7 mouse cellular contexts compared by ENCODE assay signal in the genomic region with DNA sequence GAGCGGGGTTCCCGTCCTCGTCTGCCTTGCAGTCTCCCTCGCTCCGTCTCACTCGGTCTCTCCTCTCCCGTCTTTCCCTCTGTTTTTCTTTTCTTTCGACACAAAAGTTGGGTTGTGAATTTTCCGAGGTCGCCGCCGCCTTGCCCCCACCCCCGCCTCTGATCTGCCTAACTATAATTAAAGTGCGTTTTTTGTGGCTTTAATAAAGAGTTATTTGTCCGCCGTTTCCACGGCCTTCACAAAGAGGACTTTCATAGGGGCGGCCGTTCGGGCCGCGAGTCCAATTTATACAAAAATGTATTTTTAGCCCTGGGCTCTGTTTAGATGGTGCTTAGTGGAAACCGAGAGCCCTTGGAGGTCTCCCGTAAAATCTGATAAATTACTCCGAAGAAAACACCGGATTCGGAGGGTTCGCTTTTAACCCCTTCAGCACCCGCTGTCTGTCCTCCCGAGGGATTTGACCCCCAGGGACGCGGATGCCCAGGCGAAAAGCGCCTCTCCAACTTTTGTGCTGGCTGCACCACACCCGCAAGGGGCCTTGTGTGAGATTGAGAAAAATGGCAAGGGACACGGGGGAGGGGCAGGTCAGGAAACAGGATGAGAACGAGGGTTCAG. TPM values are rescaled to one million over a fixed set of nuclear protein-coding genes. Genes with fewer than 3 reads are reported as not detected.
DNase-seq lines count a peak whose midpoint lies in the region; ATAC-seq and TF ChIP-seq lines count a peak whose summit lies in the region.

No protein-coding gene starts in this region.

- no peak for ATAC-seq in embryonic facial prominence, embryonic 12.5 days (ENCODE audit: insufficient number of reproducible peaks, insufficient read depth, low FRiP score, low TSS enrichment)
- ATAC-seq in hindbrain, embryonic 11.5 days (ENCODE audit: low FRiP score): no peak
- ATAC-seq in cerebellum, adult (ENCODE audit: insufficient number of reproducible peaks, low FRiP score, low TSS enrichment): no peak

- TF ChIP-seq CTCF in ES-Bruce4 (IDR thresholded peaks at IDR 0.05; ENCODE audit: low read depth, low read length): no peak

- under 1% methylated on average over 37 of the region's 37 CpGs for WGBS in embryonic facial prominence, embryonic 12.5 days
- under 1% methylated on average over 37 of the region's 37 CpGs for WGBS in hindbrain, embryonic 11.5 days

- DNase-seq in hindbrain, embryonic 11.5 days (ENCODE audit: low spot score): no peak
- peak; percentile 38 for DNase-seq in lung, postnatal 10 days
- DNase-seq in cerebellum, adult 8-10 months: no peak
- DNase-seq in cerebellum, postnatal 25 days: no peak

- TF ChIP-seq EP300 in ES-Bruce4 (IDR thresholded peaks at IDR 0.05; ENCODE audit: insufficient read depth, low read depth, low read length): no peak

- H3K9ac ChIP-seq in ES-Bruce4 (ENCODE audit: low read depth, poor library complexity, severe bottlenecking): no peak overlapping the region
- peak overlapping the region; percentile 82 for H3K9ac ChIP-seq in embryonic facial prominence, embryonic 12.5 days
- H3K9ac ChIP-seq in hindbrain, embryonic 11.5 days (ENCODE audit: low read depth, low read length): peak overlapping the region; percentile 71

- peaks cover 48% of the 10 kb centered on the region for H3K27me3 ChIP-seq in ES-Bruce4 (ENCODE audit: control insufficient read depth, insufficient read depth, low read length, poor library complexity, severe bottlenecking)
- peaks cover 53% of the 10 kb centered on the region for H3K27me3 ChIP-seq in embryonic facial prominence, embryonic 12.5 days
- H3K27me3 ChIP-seq in hindbrain, embryonic 11.5 days (ENCODE audit: control insufficient read depth, insufficient read depth, low read length): peaks cover 84% of the 10 kb centered on the region

- no peaks in the 10 kb centered on the region for H3K36me3 ChIP-seq in ES-Bruce4 (ENCODE audit: control insufficient read depth, insufficient read depth, low read length, poor library complexity, severe bottlenecking)
- H3K36me3 ChIP-seq in embryonic facial prominence, embryonic 12.5 days: 0 out of 2 replicates have a peak, but pooled peaks cover 12% of the 10 kb centered on the region
- no peaks in the 10 kb centered on the region for H3K36me3 ChIP-seq in hindbrain, embryonic 11.5 days (ENCODE audit: control insufficient read depth, insufficient read depth, low read length)

- no peaks in the 10 kb centered on the region for H3K9me3 ChIP-seq in ES-Bruce4 (replicated peaks; ENCODE audit: control insufficient read depth, insufficient read depth, low read length, poor library complexity, severe bottlenecking)
- no peaks in the 10 kb centered on the region for H3K9me3 ChIP-seq in embryonic facial prominence, embryonic 12.5 days
- no peaks in the 10 kb centered on the region for H3K9me3 ChIP-seq in hindbrain, embryonic 11.5 days (ENCODE audit: control insufficient read depth, low read length)

- H3K4me3 ChIP-seq in ES-Bruce4 (ENCODE audit: low read depth, low read length): 0 out of 2 replicates have a peak overlapping the region, but pooled peaks have one; percentile 21
- peak overlapping the region; percentile 69 for H3K4me3 ChIP-seq in embryonic facial prominence, embryonic 12.5 days
- H3K4me3 ChIP-seq in hindbrain, embryonic 11.5 days (ENCODE audit: low read depth, low read length): peak overlapping the region; percentile 55

- H3K27ac ChIP-seq in ES-Bruce4 (ENCODE audit: insufficient read depth, low read length): no peak overlapping the region
- H3K27ac ChIP-seq in embryonic facial prominence, embryonic 12.5 days: peak overlapping the region; percentile 91
- H3K27ac ChIP-seq in hindbrain, embryonic 11.5 days (ENCODE audit: low read depth, low read length): peak overlapping the region; percentile 51

- H3K4me1 ChIP-seq in ES-Bruce4 (ENCODE audit: control insufficient read depth, insufficient read depth, low read length): no peaks in the 10 kb centered on the region
- H3K4me1 ChIP-seq in embryonic facial prominence, embryonic 12.5 days: peaks cover 64% of the 10 kb centered on the region
- H3K4me1 ChIP-seq in hindbrain, embryonic 11.5 days (replicated peaks; ENCODE audit: control insufficient read depth, insufficient read depth, low read length): peaks cover 13% of the 10 kb centered on the region

- peak overlapping the region; percentile 89 for H3K4me2 ChIP-seq in embryonic facial prominence, embryonic 12.5 days (replicated peaks)
- peak overlapping the region; percentile 88 for H3K4me2 ChIP-seq in hindbrain, embryonic 11.5 days (replicated peaks; ENCODE audit: low read depth, low read length)

- TF ChIP-seq POLR2A in ES-Bruce4 (IDR thresholded peaks at IDR 0.05; ENCODE audit: insufficient read depth, low read length): no peak

RNA-seq across cellular contexts. Expression of gene Cyp26b1, which starts 7.9 kb away (rescaled TPM):
- 0.46 TPM in 2 replicates for polyA plus RNA-seq in ES-Bruce4 (2011; ENCODE audit: insufficient read depth, insufficient read length, low read depth, missing spikeins)
- polyA plus RNA-seq in embryonic facial prominence, embryonic 12.5 days (2016; fragmentation: Nextera tagmentation; extraction: Ambion mirVana): 24.6 and 24.9 TPM in 2 replicates
- 19.2 and 19.4 TPM in 2 replicates for polyA plus RNA-seq in hindbrain, embryonic 11.5 days (2014; fragmentation: Nextera tagmentation; extraction: Ambion mirVana)

Comparison
In these comparisons a context has a peak if more than half of its experiments do, and no peak if none do; other contexts are left out.
1. RNA of gene Cyp26b1, which starts 7.9 kb away (polyA plus RNA-seq): 24.6 to 24.9 TPM in embryonic facial prominence, embryonic 12.5 days and 19.2 to 19.4 TPM in hindbrain, embryonic 11.5 days; 0.46 TPM in ES-Bruce4; every median in the first group is over 10 times any median in the second.
2. Peak in every context shown above with its lines, with median percentiles within 50 percentile points of each other: H3K4me3 ChIP-seq.